In the genomic region with DNA sequence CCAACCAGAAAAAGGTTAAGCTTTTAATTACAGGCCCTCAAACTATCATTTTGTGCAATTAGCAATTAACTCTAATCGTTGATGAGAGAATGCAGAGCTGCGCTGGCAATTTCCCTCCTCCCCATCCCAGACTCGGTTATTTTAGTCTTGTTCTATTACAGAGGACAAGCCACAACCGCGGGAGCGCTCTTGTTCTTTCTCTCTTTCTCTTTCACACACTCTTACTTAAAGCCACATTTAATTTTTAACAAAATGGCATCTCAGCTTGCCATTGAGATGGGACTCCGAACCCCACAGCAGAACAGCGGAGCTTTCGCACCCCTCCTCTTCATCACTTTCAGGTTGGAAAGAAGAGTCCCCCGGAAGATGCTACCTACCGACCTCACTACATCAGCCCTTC, we compare ENCODE assay signal across 8 mouse cellular contexts. TPM values are rescaled to one million over a fixed set of nuclear protein-coding genes. Genes with fewer than 3 reads are reported as not detected.
DNase-seq lines count a peak whose midpoint lies in the region; ATAC-seq and TF ChIP-seq lines count a peak whose summit lies in the region.

A gene (plus strand): TSS at position 167 of the 400 bp plus-strand sequence.

- H3K4me3 ChIP-seq in lung, embryonic 14.5 days (ENCODE audit: low read depth, low read length) = peak within 1 kb of the TSS; percentile 66
- H3K4me3 ChIP-seq in embryonic facial prominence, embryonic 12.5 days = peak within 1 kb of the TSS; percentile 64
- peak within 1 kb of the TSS; percentile 86 for H3K4me3 ChIP-seq in heart, embryonic 10.5 days
- peak within 1 kb of the TSS; percentile 24 to 48 for H3K4me3 ChIP-seq in liver, embryonic 14.5 days (ENCODE audit: insufficient read depth in 1 of 2, low read depth in 2 of 2, low read length in 2 of 2)

- peaks cover 18% of the 10 kb centered on the region for H3K27me3 ChIP-seq in lung, embryonic 14.5 days (ENCODE audit: insufficient read depth, low read length)
- H3K27me3 ChIP-seq in embryonic facial prominence, embryonic 12.5 days = peaks cover 24% of the 10 kb centered on the region
- peaks cover 30% of the 10 kb centered on the region for H3K27me3 ChIP-seq in heart, embryonic 10.5 days (ENCODE audit: insufficient read depth, poor library complexity, severe bottlenecking)
- peaks cover 37% of the 10 kb centered on the region for H3K27me3 ChIP-seq in liver, embryonic 14.5 days (ENCODE audit: control insufficient read depth, insufficient read depth, low read length)

- peak within 1 kb of the TSS; percentile 72 for H3K9ac ChIP-seq in lung, embryonic 14.5 days
- H3K9ac ChIP-seq in embryonic facial prominence, embryonic 12.5 days = peak within 1 kb of the TSS; percentile 77
- H3K9ac ChIP-seq in liver, embryonic 14.5 days (replicated peaks) = no peak within 1 kb of the TSS

- peak within 1 kb of the TSS; percentile 58; the same call in 1 of the 2 replicates for H3K27ac ChIP-seq in lung, embryonic 14.5 days (ENCODE audit: low read depth)
- H3K27ac ChIP-seq in embryonic facial prominence, embryonic 12.5 days = peak within 1 kb of the TSS; percentile 65; the same call in 1 of the 2 replicates
- peak within 1 kb of the TSS; percentile 91 for H3K27ac ChIP-seq in heart, embryonic 10.5 days
- no peak within 1 kb of the TSS for H3K27ac ChIP-seq in liver, embryonic 14.5 days

- TF ChIP-seq EP300 in liver, embryonic 14.5 days (IDR thresholded peaks at IDR 0.05; ENCODE audit: low read depth) = no peak

- TF ChIP-seq CTCF in lung, embryonic 14.5 days (IDR thresholded peaks at IDR 0.05; ENCODE audit: low read depth) = no peak
- no peak for TF ChIP-seq CTCF in liver, embryonic 14.5 days (IDR thresholded peaks at IDR 0.05; ENCODE audit: low read depth)

- no peaks in the 10 kb centered on the region for H3K4me1 ChIP-seq in lung, embryonic 14.5 days (ENCODE audit: insufficient read depth)
- peaks cover 10% of the 10 kb centered on the region; the same call in 1 of the 2 replicates for H3K4me1 ChIP-seq in embryonic facial prominence, embryonic 12.5 days
- peaks cover 13% of the 10 kb centered on the region; the same call in 1 of the 2 replicates for H3K4me1 ChIP-seq in heart, embryonic 10.5 days
- no peaks in the 10 kb centered on the region for H3K4me1 ChIP-seq in liver, embryonic 14.5 days (replicated peaks; ENCODE audit: control insufficient read depth in 2 of 2, insufficient read depth in 2 of 2, low read length in 1 of 2)

- no peaks in the 10 kb centered on the region for H3K36me3 ChIP-seq in lung, embryonic 14.5 days (ENCODE audit: insufficient read depth)
- H3K36me3 ChIP-seq in embryonic facial prominence, embryonic 12.5 days = no peaks in the 10 kb centered on the region
- no peaks in the 10 kb centered on the region for H3K36me3 ChIP-seq in heart, embryonic 10.5 days
- no peaks in the 10 kb centered on the region for H3K36me3 ChIP-seq in liver, embryonic 14.5 days (replicated peaks; ENCODE audit: control insufficient read depth, insufficient read depth, low read depth)

- H3K4me2 ChIP-seq in lung, embryonic 14.5 days = peak within 1 kb of the TSS; percentile 89
- H3K4me2 ChIP-seq in embryonic facial prominence, embryonic 12.5 days (replicated peaks) = peak within 1 kb of the TSS; percentile 95
- H3K4me2 ChIP-seq in liver, embryonic 14.5 days (ENCODE audit: low read depth) = peak within 1 kb of the TSS; percentile 58

- no peaks in the 10 kb centered on the region for H3K9me3 ChIP-seq in lung, embryonic 14.5 days (ENCODE audit: low read depth, low read length)
- no peaks in the 10 kb centered on the region for H3K9me3 ChIP-seq in embryonic facial prominence, embryonic 12.5 days
- H3K9me3 ChIP-seq in heart, embryonic 10.5 days = no peaks in the 10 kb centered on the region
- H3K9me3 ChIP-seq in liver, embryonic 14.5 days (ENCODE audit: control insufficient read depth, low read length) = no peaks in the 10 kb centered on the region

- peak; percentile 22 for DNase-seq in lung, embryonic 14.5 days
- no peak for DNase-seq in lung, adult 18-20 months
- no peak for DNase-seq in heart, embryonic 10.5 days (ENCODE audit: low spot score)
- DNase-seq in kidney, postnatal 10 days = peak; percentile 34
- DNase-seq in liver, embryonic 14.5 days (ENCODE audit: low read depth in 3 of 3, low spot score in 3 of 3) = no peak
- DNase-seq in retina, embryonic 14.5 days (ENCODE audit: low spot score) = no peak

- WGBS in lung, embryonic 14.5 days = 3% methylated on average over 11 of the region's 11 CpGs
- 2% methylated on average over 11 of the region's 11 CpGs for WGBS in embryonic facial prominence, embryonic 12.5 days
- 5% methylated on average over 11 of the region's 11 CpGs for WGBS in heart, embryonic 10.5 days
- 8% methylated on average over 11 of the region's 11 CpGs for WGBS in liver, embryonic 14.5 days (ENCODE audit: insufficient replicate concordance)

- ATAC-seq in lung, embryonic 14.5 days (ENCODE audit: insufficient read depth) = no peak
- ATAC-seq in embryonic facial prominence, embryonic 12.5 days (ENCODE audit: insufficient number of reproducible peaks, insufficient read depth, low FRiP score, low TSS enrichment) = no peak
- no peak for ATAC-seq in liver, embryonic 14.5 days (ENCODE audit: insufficient read depth)
- ATAC-seq in erythroid progenitor cell, adult 5-6 weeks (replicated peaks; ENCODE audit: low FRiP score, poor library complexity, severe bottlenecking) = no peak

RNA-seq across cellular contexts. Expression of the gene that starts here (rescaled TPM):
- 18.5 and 20.0 TPM in 2 replicates for polyA plus RNA-seq in lung, embryonic 14.5 days (2014; fragmentation: Nextera tagmentation; extraction: Ambion mirVana)
- 10.5 and 10.8 TPM in 2 replicates for polyA plus RNA-seq in embryonic facial prominence, embryonic 12.5 days (2016; fragmentation: Nextera tagmentation; extraction: Ambion mirVana)
- polyA plus RNA-seq in heart, embryonic 10.5 days (2016; fragmentation: Nextera tagmentation; extraction: Ambion mirVana) = 8.9 and 11.6 TPM in 2 replicates
- polyA plus RNA-seq in liver, embryonic 14.5 days (2012; rRNA removed) = 1.5 and 1.6 TPM in 2 replicates
- 1.1 and 1.8 TPM in 2 replicates for polyA plus RNA-seq in liver, embryonic 14.5 days (2014; fragmentation: Nextera tagmentation; extraction: Ambion mirVana)
- not detected in 2 replicates for total RNA-seq in erythroid progenitor cell, adult 5-6 weeks (2015; ENCODE audit: low replicate concordance)
- total RNA-seq in erythroid progenitor cell, adult 5-6 weeks (2017; ENCODE audit: low replicate concordance) = 0.76 TPM in 1 of 2 replicates, not detected in the other

Comparison
In these comparisons a context has a peak if more than half of its experiments do, and no peak if none do; other contexts are left out.
1. DNase-seq: peak in lung, embryonic 14.5 days (single experiment) and kidney, postnatal 10 days (single experiment); none in lung, adult 18-20 months (0 of 2), heart, embryonic 10.5 days (single experiment), liver, embryonic 14.5 days (0 of 3) and retina, embryonic 14.5 days (single experiment).
2. H3K4me3 ChIP-seq: peak in every context shown above with its lines; median percentile 86 in heart, embryonic 10.5 days; 66 in lung, embryonic 14.5 days; 64 in embryonic facial prominence, embryonic 12.5 days; 36 in liver, embryonic 14.5 days.
3. Peak in every context shown above with its lines, with median percentiles within 50 percentile points of each other: H3K4me2 ChIP-seq.